Mouse (Mus musculus): Measurements from ENCODE around the gene Bcan. TPM values are rescaled to one million over a fixed set of nuclear protein-coding genes. Genes with fewer than 3 reads are reported as not detected.

Bcan gene
- polyA plus RNA-seq, 1 experiment = 0.54 TPM

- no peaks in the 10 kb centered on the region; the same call in 1 of the 2 replicates for H3K4me1 ChIP-seq (replicated peaks; ENCODE audit: control insufficient read depth, insufficient read depth, low read length)
- H3K27me3 ChIP-seq (ENCODE audit: control insufficient read depth, insufficient read depth, low read length) = peaks cover 37% of the 10 kb centered on the region
- H3K27ac ChIP-seq (ENCODE audit: control insufficient read depth, insufficient read depth, low read length) = no peak overlapping the region
- 3% methylated on average over 17 of the region's 17 CpGs for WGBS
- no peak overlapping the region for H3K4me3 ChIP-seq (ENCODE audit: control insufficient read depth, insufficient read depth, low read length)
- TF ChIP-seq CTCF (IDR thresholded peaks at IDR 0.05; ENCODE audit: borderline replicate concordance, control insufficient read depth, extremely low read depth, insufficient read depth, low read length, poor library complexity) = no peak
- no peak for TF ChIP-seq POLR2A (IDR thresholded peaks at IDR 0.05; ENCODE audit: control insufficient read depth, extremely low read depth, insufficient read depth, low read length, poor library complexity)
- no peak for DNase-seq
- H3K36me3 ChIP-seq (ENCODE audit: control insufficient read depth, insufficient read depth, low read length) = no peaks in the 10 kb centered on the region
These were observed 52.2 kb downstream of the Bcan start for GRCm38 (mm10) chr3:87947811-87948199.

GRCm38 (mm10) chr3:87947056-87947810 is 52.8 kb downstream of the Bcan start:
- H3K4me3 ChIP-seq (ENCODE audit: control insufficient read depth, insufficient read depth, low read length) = no peak overlapping the region
- H3K27ac ChIP-seq (ENCODE audit: control insufficient read depth, insufficient read depth, low read length) = no peak overlapping the region
- H3K4me1 ChIP-seq (replicated peaks; ENCODE audit: control insufficient read depth, insufficient read depth, low read length) = no peaks in the 10 kb centered on the region; the same call in 1 of the 2 replicates
- no peak for DNase-seq
- peaks cover 31% of the 10 kb centered on the region for H3K27me3 ChIP-seq (ENCODE audit: control insufficient read depth, insufficient read depth, low read length)
- TF ChIP-seq CTCF (IDR thresholded peaks at IDR 0.05; ENCODE audit: borderline replicate concordance, control insufficient read depth, extremely low read depth, insufficient read depth, low read length, poor library complexity) (no peak), POLR2A (IDR thresholded peaks at IDR 0.05; ENCODE audit: control insufficient read depth, extremely low read depth, insufficient read depth, low read length, poor library complexity) (0 out of 2 replicates have a peak, but pooled peaks have one; percentile 18)
- WGBS = 9% methylated on average over 26 of the region's 26 CpGs
- peaks cover 2% of the 10 kb centered on the region; the same call in 1 of the 2 replicates for H3K36me3 ChIP-seq (ENCODE audit: control insufficient read depth, insufficient read depth, low read length)

GRCm38 (mm10) chr3:87946541-87946860 is 53.5 kb downstream of the Bcan start:
- no peak for DNase-seq
- 18% methylated on average over 1 of the region's 1 CpGs for WGBS
- H3K27me3 ChIP-seq (ENCODE audit: control insufficient read depth, insufficient read depth, low read length) = peaks cover 25% of the 10 kb centered on the region; the same call in 1 of the 2 replicates
- TF ChIP-seq POLR2A (IDR thresholded peaks at IDR 0.05; ENCODE audit: control insufficient read depth, extremely low read depth, insufficient read depth, low read length, poor library complexity) (no peak), CTCF (IDR thresholded peaks at IDR 0.05; ENCODE audit: borderline replicate concordance, control insufficient read depth, extremely low read depth, insufficient read depth, low read length, poor library complexity) (no peak)
- peaks cover 9% of the 10 kb centered on the region for H3K36me3 ChIP-seq (ENCODE audit: control insufficient read depth, insufficient read depth, low read length)
- no peak overlapping the region for H3K27ac ChIP-seq (ENCODE audit: control insufficient read depth, insufficient read depth, low read length)
- H3K4me3 ChIP-seq (ENCODE audit: control insufficient read depth, insufficient read depth, low read length) = no peak overlapping the region
- no peaks in the 10 kb centered on the region; the same call in 1 of the 2 replicates for H3K4me1 ChIP-seq (replicated peaks; ENCODE audit: control insufficient read depth, insufficient read depth, low read length)

GRCm38 (mm10) chr3:87945781-87946540 is 54.1 kb downstream of the Bcan start:
- 57% methylated on average over 12 of the region's 12 CpGs for WGBS
- no peak for DNase-seq
- Histone ChIP-seq H3K27ac (ENCODE audit: control insufficient read depth, insufficient read depth, low read length) (no peak overlapping the region), H3K4me3 (ENCODE audit: control insufficient read depth, insufficient read depth, low read length) (no peak overlapping the region), H3K27me3 (ENCODE audit: control insufficient read depth, insufficient read depth, low read length) (peaks cover 24% of the 10 kb centered on the region; the same call in 1 of the 2 replicates), H3K36me3 (ENCODE audit: control insufficient read depth, insufficient read depth, low read length) (peaks cover 14% of the 10 kb centered on the region), H3K4me1 (replicated peaks; ENCODE audit: control insufficient read depth, insufficient read depth, low read length) (no peaks in the 10 kb centered on the region; the same call in 1 of the 2 replicates)
- TF ChIP-seq POLR2A (IDR thresholded peaks at IDR 0.05; ENCODE audit: control insufficient read depth, extremely low read depth, insufficient read depth, low read length, poor library complexity) = no peak
- TF ChIP-seq CTCF (IDR thresholded peaks at IDR 0.05; ENCODE audit: borderline replicate concordance, control insufficient read depth, extremely low read depth, insufficient read depth, low read length, poor library complexity) = no peak

- 72% methylated on average over 4 of the region's 4 CpGs for WGBS
- Histone ChIP-seq H3K27me3 (ENCODE audit: control insufficient read depth, insufficient read depth, low read length) (peaks cover 19% of the 10 kb centered on the region; the same call in 1 of the 2 replicates), H3K27ac (ENCODE audit: control insufficient read depth, insufficient read depth, low read length) (no peak overlapping the region), H3K36me3 (ENCODE audit: control insufficient read depth, insufficient read depth, low read length) (peaks cover 22% of the 10 kb centered on the region), H3K4me3 (ENCODE audit: control insufficient read depth, insufficient read depth, low read length) (no peak overlapping the region), H3K4me1 (replicated peaks; ENCODE audit: control insufficient read depth, insufficient read depth, low read length) (no peaks in the 10 kb centered on the region; the same call in 1 of the 2 replicates)
- TF ChIP-seq CTCF (IDR thresholded peaks at IDR 0.05; ENCODE audit: borderline replicate concordance, control insufficient read depth, extremely low read depth, insufficient read depth, low read length, poor library complexity) (no peak), POLR2A (IDR thresholded peaks at IDR 0.05; ENCODE audit: control insufficient read depth, extremely low read depth, insufficient read depth, low read length, poor library complexity) (no peak)
- DNase-seq = no peak
These were observed 55.0 kb downstream of the Bcan start for GRCm38 (mm10) chr3:87944838-87945600.

- Histone ChIP-seq H3K27me3 (ENCODE audit: control insufficient read depth, insufficient read depth, low read length) (peaks cover 9% of the 10 kb centered on the region; the same call in 1 of the 2 replicates), H3K27ac (ENCODE audit: control insufficient read depth, insufficient read depth, low read length) (no peak overlapping the region), H3K36me3 (ENCODE audit: control insufficient read depth, insufficient read depth, low read length) (peaks cover 37% of the 10 kb centered on the region), H3K4me1 (replicated peaks; ENCODE audit: control insufficient read depth, insufficient read depth, low read length) (no peaks in the 10 kb centered on the region; the same call in 1 of the 2 replicates), H3K4me3 (ENCODE audit: control insufficient read depth, insufficient read depth, low read length) (no peak overlapping the region)
- WGBS = 84% methylated on average over 7 of the region's 7 CpGs
- TF ChIP-seq CTCF (IDR thresholded peaks at IDR 0.05; ENCODE audit: borderline replicate concordance, control insufficient read depth, extremely low read depth, insufficient read depth, low read length, poor library complexity) = no peak
- TF ChIP-seq POLR2A (IDR thresholded peaks at IDR 0.05; ENCODE audit: control insufficient read depth, extremely low read depth, insufficient read depth, low read length, poor library complexity) = no peak
- no peak for DNase-seq
These were observed 56.4 kb downstream of the Bcan start for GRCm38 (mm10) chr3:87943586-87943985.

Data from thymus, adult 2 months (tissue).